ENCODE assay signal across 8 mouse cellular contexts in the genomic region with DNA sequence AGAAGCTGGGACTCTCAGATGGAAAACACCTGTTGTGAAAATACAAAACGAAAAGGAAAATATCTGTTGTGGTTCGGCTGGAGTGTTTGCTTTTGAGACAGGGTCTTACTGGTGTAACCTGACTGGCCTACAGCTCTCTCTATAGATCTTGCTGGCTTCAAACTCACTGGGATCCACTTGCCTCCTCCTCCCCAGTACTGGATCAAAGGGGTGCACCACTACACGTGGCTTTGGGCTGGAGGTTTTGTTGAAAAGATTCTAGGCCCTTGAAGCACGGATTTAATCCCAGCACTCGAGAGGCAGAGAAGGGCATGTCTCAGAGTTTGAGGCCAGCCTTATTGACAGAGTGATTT. TPM values are rescaled to one million over a fixed set of nuclear protein-coding genes. Genes with fewer than 3 reads are reported as not detected.
A peak's percentile ranks its signal among the peaks of the same experiment; 100 is the strongest.
DNase-seq lines count a peak whose midpoint lies in the region; ATAC-seq lines count a peak whose summit lies in the region.

No protein-coding gene starts in this region.

- 0 out of 2 replicates have a peak, but pooled peaks have one; percentile 3 for ATAC-seq in heart, embryonic 16.5 days (replicated peaks; ENCODE audit: extremely low read depth, insufficient read depth, low FRiP score)
- peak; percentile 12 for ATAC-seq in common myeloid progenitor, adult 5-6 weeks (replicated peaks; ENCODE audit: low read depth, poor library complexity, severe bottlenecking)
- ATAC-seq in hindbrain, embryonic 13.5 days (ENCODE audit: low FRiP score) = peak; percentile 60
- peak; percentile 59 for ATAC-seq in midbrain, embryonic 13.5 days

- WGBS in heart, embryonic 16.5 days = 14% methylated on average over 5 of the region's 5 CpGs
- 8% methylated on average over 5 of the region's 5 CpGs for WGBS in hindbrain, embryonic 13.5 days
- WGBS in midbrain, embryonic 13.5 days = 4% methylated on average over 5 of the region's 5 CpGs

- intact Hi-C loops in heart, postnatal 10 days (cut with DNase I) = loop anchor here (5.0 kb wide), 1 partner anchor 36 kb away; the partner anchor contains the start of gene Lmbr1l

- peaks cover 8% of the 10 kb centered on the region for H3K4me1 ChIP-seq in heart, embryonic 16.5 days (ENCODE audit: control insufficient read depth, insufficient read depth, low read length)
- H3K4me1 ChIP-seq in hindbrain, embryonic 13.5 days (replicated peaks) = peaks cover 26% of the 10 kb centered on the region
- H3K4me1 ChIP-seq in midbrain, embryonic 13.5 days (replicated peaks) = peaks cover 27% of the 10 kb centered on the region

- H3K9ac ChIP-seq in heart, embryonic 16.5 days (ENCODE audit: low read length) = peak overlapping the region; percentile 47
- peak overlapping the region; percentile 43; the same call in 1 of the 2 replicates for H3K9ac ChIP-seq in hindbrain, embryonic 13.5 days
- H3K9ac ChIP-seq in midbrain, embryonic 13.5 days (replicated peaks) = no peak overlapping the region; the same call in 1 of the 2 replicates

- H3K27me3 ChIP-seq in heart, embryonic 16.5 days (ENCODE audit: control insufficient read depth, insufficient read depth, low read length) = no peaks in the 10 kb centered on the region
- H3K27me3 ChIP-seq in hindbrain, embryonic 13.5 days = no peaks in the 10 kb centered on the region
- no peaks in the 10 kb centered on the region for H3K27me3 ChIP-seq in midbrain, embryonic 13.5 days

- H3K4me2 ChIP-seq in heart, embryonic 16.5 days (ENCODE audit: low read depth, low read length) = peak overlapping the region; percentile 81
- H3K4me2 ChIP-seq in hindbrain, embryonic 13.5 days = peak overlapping the region; percentile 81
- H3K4me2 ChIP-seq in midbrain, embryonic 13.5 days (replicated peaks) = peak overlapping the region; percentile 83

- no peak for DNase-seq in heart, postnatal 10 days
- DNase-seq in right cerebral cortex, postnatal 36 days (ENCODE audit: low spot score in 2 of 2) = no peak
- no peak for DNase-seq in cerebellum, adult 18-20 months
- DNase-seq in kidney, postnatal 36 days = no peak

- peak overlapping the region; percentile 71 for H3K4me3 ChIP-seq in heart, embryonic 16.5 days (ENCODE audit: low read length)
- peak overlapping the region; percentile 69 for H3K4me3 ChIP-seq in hindbrain, embryonic 13.5 days
- peak overlapping the region; percentile 71 for H3K4me3 ChIP-seq in midbrain, embryonic 13.5 days (replicated peaks)

- H3K27ac ChIP-seq in heart, embryonic 16.5 days (ENCODE audit: low read length) = peak overlapping the region; percentile 50
- peak overlapping the region; percentile 53 for H3K27ac ChIP-seq in hindbrain, embryonic 13.5 days
- peak overlapping the region; percentile 86 for H3K27ac ChIP-seq in midbrain, embryonic 13.5 days

- no peaks in the 10 kb centered on the region; the same call in 1 of the 2 replicates for H3K36me3 ChIP-seq in heart, embryonic 16.5 days (ENCODE audit: control insufficient read depth, insufficient read depth)
- H3K36me3 ChIP-seq in hindbrain, embryonic 13.5 days = 0 out of 2 replicates have a peak, but pooled peaks cover 6% of the 10 kb centered on the region
- peaks cover 4% of the 10 kb centered on the region; the same call in 1 of the 2 replicates for H3K36me3 ChIP-seq in midbrain, embryonic 13.5 days

- no peaks in the 10 kb centered on the region for H3K9me3 ChIP-seq in heart, embryonic 16.5 days (replicated peaks; ENCODE audit: control insufficient read depth, low read length)
- no peaks in the 10 kb centered on the region for H3K9me3 ChIP-seq in hindbrain, embryonic 13.5 days
- no peaks in the 10 kb centered on the region for H3K9me3 ChIP-seq in midbrain, embryonic 13.5 days

RNA-seq across cellular contexts. Expression of gene Kmt2d, which starts 10.6 kb away (rescaled TPM):
- polyA plus RNA-seq in heart, embryonic 16.5 days (2015; fragmentation: Nextera tagmentation; extraction: Ambion mirVana) = 8.5 and 8.6 TPM in 2 replicates
- total RNA-seq in heart, postnatal 10 days (2021) = 10 to 100 TPM; 63.0 to 72.1 TPM
- 27.3 and 52.2 TPM in 2 replicates for total RNA-seq in common myeloid progenitor, adult 5-6 weeks (2017)
- 11.6 and 12.1 TPM in 2 replicates for polyA plus RNA-seq in hindbrain, embryonic 13.5 days (2015; fragmentation: Nextera tagmentation; extraction: Ambion mirVana)
- polyA plus RNA-seq in midbrain, embryonic 13.5 days (2015; fragmentation: Nextera tagmentation; extraction: Ambion mirVana) = 13.1 and 13.9 TPM in 2 replicates

RNA-seq across cellular contexts. Expression of gene Rhebl1, which starts 12.7 kb away (rescaled TPM):
- 5.6 and 7.3 TPM in 2 replicates for polyA plus RNA-seq in heart, embryonic 16.5 days (2015; fragmentation: Nextera tagmentation; extraction: Ambion mirVana)
- total RNA-seq in heart, postnatal 10 days (2021) = 1 to 10 TPM; 1.6 to 2.8 TPM
- 3.0 and 12.0 TPM in 2 replicates for total RNA-seq in common myeloid progenitor, adult 5-6 weeks (2017)
- polyA plus RNA-seq in hindbrain, embryonic 13.5 days (2015; fragmentation: Nextera tagmentation; extraction: Ambion mirVana) = 29.7 and 34.7 TPM in 2 replicates
- 33.0 and 33.9 TPM in 2 replicates for polyA plus RNA-seq in midbrain, embryonic 13.5 days (2015; fragmentation: Nextera tagmentation; extraction: Ambion mirVana)

RNA-seq across cellular contexts. Expression of gene Dhh, which starts 16.7 kb away (rescaled TPM):
- 2.0 and 2.5 TPM in 2 replicates for polyA plus RNA-seq in heart, embryonic 16.5 days (2015; fragmentation: Nextera tagmentation; extraction: Ambion mirVana)
- total RNA-seq in heart, postnatal 10 days (2021) = 1 to 10 TPM; 2.8 to 3.8 TPM
- total RNA-seq in common myeloid progenitor, adult 5-6 weeks (2017) = not detected in 2 replicates
- 1.7 and 2.2 TPM in 2 replicates for polyA plus RNA-seq in hindbrain, embryonic 13.5 days (2015; fragmentation: Nextera tagmentation; extraction: Ambion mirVana)
- polyA plus RNA-seq in midbrain, embryonic 13.5 days (2015; fragmentation: Nextera tagmentation; extraction: Ambion mirVana) = 0.48 and 0.82 TPM in 2 replicates

RNA-seq across cellular contexts. Expression of gene Lmbr1l, which starts 36.4 kb away (rescaled TPM):
- 13.3 and 13.9 TPM in 2 replicates for polyA plus RNA-seq in heart, embryonic 16.5 days (2015; fragmentation: Nextera tagmentation; extraction: Ambion mirVana)
- total RNA-seq in heart, postnatal 10 days (2021) = 10 to 100 TPM; 15.4 to 16.1 TPM
- total RNA-seq in common myeloid progenitor, adult 5-6 weeks (2017) = 0.97 and 9.0 TPM in 2 replicates
- 37.7 and 38.3 TPM in 2 replicates for polyA plus RNA-seq in hindbrain, embryonic 13.5 days (2015; fragmentation: Nextera tagmentation; extraction: Ambion mirVana)
- 40.7 and 50.1 TPM in 2 replicates for polyA plus RNA-seq in midbrain, embryonic 13.5 days (2015; fragmentation: Nextera tagmentation; extraction: Ambion mirVana)

RNA-seq across cellular contexts. Expression of gene Prkag1, which starts 50.3 kb away (rescaled TPM):
- 111 and 112 TPM in 2 replicates for polyA plus RNA-seq in heart, embryonic 16.5 days (2015; fragmentation: Nextera tagmentation; extraction: Ambion mirVana)
- total RNA-seq in heart, postnatal 10 days (2021) = 10 to 100 TPM; 93.7 to 94.3 TPM
- total RNA-seq in common myeloid progenitor, adult 5-6 weeks (2017) = 65.2 and 77.8 TPM in 2 replicates
- polyA plus RNA-seq in hindbrain, embryonic 13.5 days (2015; fragmentation: Nextera tagmentation; extraction: Ambion mirVana) = 73.4 and 77.5 TPM in 2 replicates
- polyA plus RNA-seq in midbrain, embryonic 13.5 days (2015; fragmentation: Nextera tagmentation; extraction: Ambion mirVana) = 83.3 and 89.9 TPM in 2 replicates

Comparison
In these comparisons a context has a peak if more than half of its experiments do, and no peak if none do; other contexts are left out.
1. ATAC-seq: peak in every context shown above with its lines; median percentile 60 in hindbrain, embryonic 13.5 days; 59 in midbrain, embryonic 13.5 days; 12 in common myeloid progenitor, adult 5-6 weeks; 3 in heart, embryonic 16.5 days.